Mouse (Mus musculus) CD4-positive helper T cell, adult 2 months (primary cell): ENCODE measurements around the gene Hoxa13.
A peak's percentile ranks its signal among the peaks of the same experiment; 100 is the strongest.

Source experiments
- DNase-seq: peaks from one replicate; pipeline ENCODE4 v3.0.0-alpha.2; 2012; ENCODE audit warnings: low read depth, missing footprints, low spot score

Gene Hoxa13

GRCm38 (mm10) chr6:52212556-52213118, 48.0 kb downstream of the Hoxa13 start:
- DNase-seq, result peak; percentile 41

- DNase-seq, result no peak
Measured at GRCm38 (mm10) chr6:52211961-52212360, 48.7 kb downstream of the Hoxa13 start.

GRCm38 (mm10) chr6:52211170-52211935, 49.3 kb downstream of the Hoxa13 start:
- peak; percentile 71 for DNase-seq

- DNase-seq, result no peak
Measured at GRCm38 (mm10) chr6:52209685-52210046, 51.0 kb downstream of the Hoxa13 start.

- DNase-seq, result no peak
Measured at GRCm38 (mm10) chr6:52208868-52209684, 51.6 kb downstream of the Hoxa13 start.

GRCm38 (mm10) chr6:52208072-52208867, 52.4 kb downstream of the Hoxa13 start, which contains the start of gene Hoxa6:
TSS of gene Hoxa6 (minus strand) at chr6:52208722.
- no peak for DNase-seq
